Mouse (Mus musculus): ENCODE results near the gene Gm19426. TPM values are rescaled to one million over a fixed set of nuclear protein-coding genes. Genes with fewer than 3 reads are reported as not detected.

The Gm19426 gene
- polyA plus RNA-seq, 1 experiment from 2014 or later = 5.9 TPM

DNA sequence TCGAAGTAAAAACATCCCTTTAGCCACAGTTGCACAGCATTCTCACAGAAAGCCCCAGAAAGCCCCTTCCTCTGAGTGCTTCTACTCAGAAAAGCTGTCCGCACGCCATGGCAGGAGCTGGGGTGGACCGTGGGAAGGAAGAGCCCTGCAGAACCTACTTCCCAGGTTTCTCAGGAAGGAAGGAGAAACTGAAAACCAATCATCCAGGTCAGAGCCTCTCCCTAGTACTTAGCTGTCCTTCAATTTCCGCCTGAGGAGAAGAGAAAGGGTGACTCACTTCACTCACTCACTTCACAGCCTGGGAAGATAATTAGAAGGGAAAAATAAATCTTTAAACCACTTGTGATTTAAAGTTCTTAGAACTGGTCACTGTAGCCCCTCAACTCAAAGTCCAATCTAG is 39.1 kb downstream of the Gm19426 start:
- ATAC-seq (replicated peaks; ENCODE audit: insufficient number of reproducible peaks, low FRiP score, low TSS enrichment, low read depth) = no peak
- no peaks in the 10 kb centered on the region; the same call in 1 of the 2 replicates for H3K36me3 ChIP-seq (replicated peaks; ENCODE audit: control insufficient read depth, insufficient read depth, low read depth, low read length)
- 78% methylated on average over 5 of the region's 5 CpGs for WGBS

DNA sequence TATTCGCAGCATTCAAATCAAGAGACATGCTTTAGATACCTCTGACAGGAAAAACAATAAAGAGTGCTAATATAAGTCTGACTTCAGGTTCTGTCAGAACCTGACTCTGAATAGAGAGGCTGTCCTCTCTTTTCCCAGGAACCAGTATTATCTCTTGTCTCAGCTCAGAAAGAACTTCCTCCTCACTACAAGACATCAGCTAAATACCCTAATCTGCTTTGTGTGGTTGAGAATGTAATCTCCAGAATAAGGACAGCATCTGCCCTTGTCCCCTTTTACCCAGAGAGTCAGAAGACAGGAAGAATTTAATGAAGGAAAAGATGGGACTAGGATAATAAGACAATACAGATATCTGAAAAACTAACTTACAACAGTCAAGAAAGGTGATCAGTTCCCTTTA is 40.0 kb downstream of the Gm19426 start:
- Histone ChIP-seq H3K36me3 (replicated peaks; ENCODE audit: control insufficient read depth, insufficient read depth, low read depth, low read length) (no peaks in the 10 kb centered on the region; the same call in 1 of the 2 replicates), H3K4me1 (ENCODE audit: control insufficient read depth, insufficient read depth, low read length) (no peaks in the 10 kb centered on the region)

More for the DNA sequence above, 39.1 kb downstream of the Gm19426 start:
- no peaks in the 10 kb centered on the region for H3K4me1 ChIP-seq (ENCODE audit: control insufficient read depth, insufficient read depth, low read length)
- H3K4me3 ChIP-seq (ENCODE audit: low read depth, low read length) = no peak overlapping the region
- H3K9me3 ChIP-seq (replicated peaks; ENCODE audit: control insufficient read depth, low read length) = no peaks in the 10 kb centered on the region
- DNase-seq (ENCODE audit: low spot score) = no peak
- H3K9ac ChIP-seq (replicated peaks; ENCODE audit: low read length) = no peak overlapping the region
- H3K27ac ChIP-seq (replicated peaks; ENCODE audit: low read depth, low read length) = no peak overlapping the region
- H3K4me2 ChIP-seq (ENCODE audit: low read depth, low read length) = no peak overlapping the region
- H3K27me3 ChIP-seq (ENCODE audit: control insufficient read depth, insufficient read depth, low read length) = no peaks in the 10 kb centered on the region

DNA sequence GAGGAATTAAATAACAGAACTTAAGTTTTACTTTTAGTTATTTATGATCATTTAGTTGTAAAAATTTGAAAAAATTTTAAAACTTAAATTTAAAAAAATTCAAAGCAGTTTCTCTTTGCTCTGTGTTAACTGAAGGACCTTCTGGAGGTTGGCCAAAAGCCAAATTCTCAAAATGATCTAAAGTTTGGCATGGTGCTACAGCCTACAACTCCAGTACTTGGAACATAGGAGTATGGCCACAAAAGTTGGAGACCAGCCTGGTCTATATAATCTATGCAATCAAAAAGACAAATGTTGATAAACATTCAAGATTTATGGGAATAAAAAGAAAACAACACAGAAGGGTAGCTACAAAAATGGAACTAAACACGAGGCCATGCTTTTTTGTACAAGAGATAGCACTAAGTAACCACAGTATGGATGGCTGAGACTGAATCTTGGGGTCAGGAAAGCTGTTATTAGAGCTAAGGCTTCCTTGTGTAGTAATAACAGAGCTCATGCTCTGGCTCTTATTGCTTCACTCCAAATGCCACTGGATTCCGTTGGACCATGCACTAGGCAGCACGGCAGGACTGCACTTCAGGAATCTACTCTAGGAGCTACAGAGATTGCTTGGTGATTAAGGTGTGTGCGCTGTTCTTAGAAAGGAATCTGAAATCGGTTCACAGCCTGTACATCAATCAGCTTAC is 48.3 kb downstream of the Gm19426 start:
- no peak for ATAC-seq (replicated peaks; ENCODE audit: insufficient number of reproducible peaks, low FRiP score, low TSS enrichment, low read depth)
- DNase-seq (ENCODE audit: low spot score) = no peak
- Histone ChIP-seq H3K4me1 (ENCODE audit: control insufficient read depth, insufficient read depth, low read length) (no peaks in the 10 kb centered on the region), H3K9ac (replicated peaks; ENCODE audit: low read length) (no peak overlapping the region), H3K4me3 (ENCODE audit: low read depth, low read length) (no peak overlapping the region), H3K4me2 (ENCODE audit: low read depth, low read length) (no peak overlapping the region), H3K9me3 (replicated peaks; ENCODE audit: control insufficient read depth, low read length) (no peaks in the 10 kb centered on the region), H3K36me3 (replicated peaks; ENCODE audit: control insufficient read depth, insufficient read depth, low read depth, low read length) (peaks cover 8% of the 10 kb centered on the region), H3K27me3 (ENCODE audit: control insufficient read depth, insufficient read depth, low read length) (no peaks in the 10 kb centered on the region), H3K27ac (replicated peaks; ENCODE audit: low read depth, low read length) (no peak overlapping the region)
- 90% methylated on average over 5 of the region's 5 CpGs for WGBS

More for the DNA sequence above, 40.0 kb downstream of the Gm19426 start:
- Histone ChIP-seq H3K27ac (replicated peaks; ENCODE audit: low read depth, low read length) (no peak overlapping the region), H3K4me3 (ENCODE audit: low read depth, low read length) (no peak overlapping the region), H3K27me3 (ENCODE audit: control insufficient read depth, insufficient read depth, low read length) (no peaks in the 10 kb centered on the region), H3K4me2 (ENCODE audit: low read depth, low read length) (no peak overlapping the region), H3K9ac (replicated peaks; ENCODE audit: low read length) (no peak overlapping the region), H3K9me3 (replicated peaks; ENCODE audit: control insufficient read depth, low read length) (no peaks in the 10 kb centered on the region)
- no peak for ATAC-seq (replicated peaks; ENCODE audit: insufficient number of reproducible peaks, low FRiP score, low TSS enrichment, low read depth)
- DNase-seq (ENCODE audit: low spot score) = no peak
- WGBS = 92% methylated on average over 1 of the region's 1 CpGs

MicroRNA genes within 50 kb of the gene (microRNA counts, 519-probe panel; counts per million panel counts)
- 6,264 counts per million, percentile 98 among the panel's probes with 10 or more counts for microRNA mmu-miR-130a

Small RNAs within 50 kb of the gene (microRNA-seq; reads per million reads assigned to microRNA genes)
- 41,077 reads per million, percentile 99 among the genes with 10 or more reads in this experiment for gene Mir130a (ENCODE audit: borderline number of aligned reads)

Other genes starting within 250 kb of the Gm19426 start
- gene Ctnnd1, start 92.9 kb downstream of the Gm19426 start, polyA plus RNA-seq (2014; fragmentation: Nextera tagmentation; extraction: Ambion mirVana) = 39.3 and 40.6 TPM in 2 replicates
- gene Btbd18, start 84.6 kb downstream of the Gm19426 start, polyA plus RNA-seq (2014; fragmentation: Nextera tagmentation; extraction: Ambion mirVana) = 0.07 TPM in 2 replicates
- gene Selenoh, start 72.9 kb downstream of the Gm19426 start, polyA plus RNA-seq (2014; fragmentation: Nextera tagmentation; extraction: Ambion mirVana) = 446 and 475 TPM in 2 replicates
- not detected in 2 replicates for gene Gm28635, start 65.6 kb downstream of the Gm19426 start, polyA plus RNA-seq (2014; fragmentation: Nextera tagmentation; extraction: Ambion mirVana)
- gene Med19, start 65.3 kb downstream of the Gm19426 start, polyA plus RNA-seq (2014; fragmentation: Nextera tagmentation; extraction: Ambion mirVana) = 62.1 and 68.2 TPM in 2 replicates
- gene Tmx2, start 64.5 kb downstream of the Gm19426 start, polyA plus RNA-seq (2014; fragmentation: Nextera tagmentation; extraction: Ambion mirVana) = 150 and 152 TPM in 2 replicates
- gene Zdhhc5, start 28.5 kb downstream of the Gm19426 start, polyA plus RNA-seq (2014; fragmentation: Nextera tagmentation; extraction: Ambion mirVana) = 25.4 and 25.5 TPM in 2 replicates
- gene Clp1, start 16.3 kb downstream of the Gm19426 start, polyA plus RNA-seq (2014; fragmentation: Nextera tagmentation; extraction: Ambion mirVana) = 58.5 and 61.1 TPM in 2 replicates
- 6.2 and 6.6 TPM in 2 replicates for gene Ypel4, start 9.6 kb downstream of the Gm19426 start, polyA plus RNA-seq (2014; fragmentation: Nextera tagmentation; extraction: Ambion mirVana)
- 21.0 and 22.4 TPM in 2 replicates for gene Serping1, start 31.8 kb upstream of the Gm19426 start, polyA plus RNA-seq (2014; fragmentation: Nextera tagmentation; extraction: Ambion mirVana)
- 30.6 and 36.1 TPM in 2 replicates for gene Ube2l6, start 55.2 kb upstream of the Gm19426 start, polyA plus RNA-seq (2014; fragmentation: Nextera tagmentation; extraction: Ambion mirVana)
- 0.11 and 0.20 TPM in 2 replicates for gene Smtnl1, start 79.0 kb upstream of the Gm19426 start, polyA plus RNA-seq (2014; fragmentation: Nextera tagmentation; extraction: Ambion mirVana)
- gene Timm10, start 83.3 kb upstream of the Gm19426 start, polyA plus RNA-seq (2014; fragmentation: Nextera tagmentation; extraction: Ambion mirVana) = 45.9 and 50.0 TPM in 2 replicates
- 23.1 and 28.0 TPM in 2 replicates for gene Slc43a1, start 95.2 kb upstream of the Gm19426 start, polyA plus RNA-seq (2014; fragmentation: Nextera tagmentation; extraction: Ambion mirVana)
- 2.4 and 3.2 TPM in 2 replicates for gene Rtn4rl2, start 143.1 kb upstream of the Gm19426 start, polyA plus RNA-seq (2014; fragmentation: Nextera tagmentation; extraction: Ambion mirVana)
- 37.2 and 38.9 TPM in 2 replicates for gene Slc43a3, start 192.9 kb upstream of the Gm19426 start, polyA plus RNA-seq (2014; fragmentation: Nextera tagmentation; extraction: Ambion mirVana)
- 0.60 and 0.78 TPM in 2 replicates for gene Prg2, start 236.8 kb upstream of the Gm19426 start, polyA plus RNA-seq (2014; fragmentation: Nextera tagmentation; extraction: Ambion mirVana)
- not detected in 2 replicates for gene Prg3, start 244.6 kb upstream of the Gm19426 start, polyA plus RNA-seq (2014; fragmentation: Nextera tagmentation; extraction: Ambion mirVana)